Mouse (Mus musculus): ENCODE measurements at regions not wholly inside any gene's neighbourhood (a gene's known extent, or its start where the extent isn't known, plus 50 kb on each side); places are given as distances from the start of the nearest gene placed in this dataset.

DNA sequence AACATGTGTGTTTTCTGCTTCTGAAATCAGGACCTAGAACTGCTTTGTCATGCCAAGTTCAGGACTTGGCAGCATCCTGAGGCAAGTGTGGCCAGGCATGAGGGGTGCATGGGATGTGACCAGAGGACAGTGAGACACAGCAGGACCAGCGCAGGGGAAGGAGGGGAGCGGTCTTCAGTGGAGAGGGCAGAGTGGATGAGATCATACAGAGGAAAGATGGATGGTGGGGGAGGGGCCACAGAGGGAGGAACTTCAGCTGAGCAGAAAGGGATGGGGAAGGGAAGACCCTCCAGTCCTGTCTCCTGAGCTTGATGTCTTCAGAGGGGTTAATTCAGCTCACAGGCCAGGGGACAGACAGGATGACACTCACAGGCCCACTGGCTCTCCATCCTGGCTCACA lies 81.0 kb downstream of the Cryba4 start:
- 0 out of 2 replicates have a peak, but pooled peaks cover 5% of the 10 kb centered on the region for H3K27me3 ChIP-seq
- H3K27ac ChIP-seq, result no peak overlapping the region
- H3K4me1 ChIP-seq, result no peaks in the 10 kb centered on the region
- H3K4me3 ChIP-seq (replicated peaks), result no peak overlapping the region
- H3K9me3 ChIP-seq (replicated peaks), result no peaks in the 10 kb centered on the region
- no peak for ATAC-seq (replicated peaks; ENCODE audit: low FRiP score)
- 55% methylated on average over 2 of the region's 2 CpGs for WGBS
- no peaks in the 10 kb centered on the region for H3K36me3 ChIP-seq
- H3K4me2 ChIP-seq, result no peak overlapping the region
- H3K9ac ChIP-seq, result no peak overlapping the region

DNA sequence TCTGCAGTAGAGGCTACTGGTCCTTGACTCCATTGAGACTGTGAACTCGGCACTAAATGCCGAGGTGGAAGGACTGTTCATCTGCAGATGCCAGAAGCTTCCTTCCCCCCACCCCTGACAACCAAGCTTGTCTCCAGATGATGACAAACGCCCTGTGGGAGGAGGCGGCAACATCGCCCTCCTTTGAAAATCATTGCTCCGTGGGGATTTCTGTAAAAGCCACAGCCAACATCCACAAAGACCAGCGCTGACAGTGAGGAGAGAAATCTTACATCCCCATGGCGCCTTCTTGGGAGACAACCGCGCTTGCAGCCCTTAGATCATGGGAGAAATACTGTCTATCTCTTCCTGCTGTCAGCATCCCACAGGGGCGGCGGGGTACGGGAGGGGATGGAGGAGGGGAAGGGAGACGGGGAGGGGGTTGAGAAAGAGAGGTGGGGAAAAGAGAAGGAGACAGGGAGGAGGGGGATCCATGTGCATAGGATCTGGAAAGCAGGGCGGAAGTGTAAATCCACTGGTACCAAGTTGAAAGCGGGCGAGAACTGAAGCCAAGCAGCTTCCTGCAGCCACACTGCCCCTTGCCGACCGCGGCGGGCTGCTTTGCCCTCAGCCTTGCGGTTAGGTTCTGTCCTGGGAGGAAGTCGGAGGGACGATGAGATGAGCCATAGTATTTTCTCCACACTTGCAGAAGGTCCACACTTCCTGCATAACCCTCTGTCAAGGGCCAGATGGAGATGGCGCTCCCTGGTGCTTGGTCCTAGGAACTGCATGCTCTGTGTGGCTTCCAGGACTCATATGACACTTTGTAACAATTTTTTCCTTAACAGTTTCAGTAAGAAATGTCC lies 72.9 kb downstream of the Cryba4 start:
- ATAC-seq (replicated peaks; ENCODE audit: low FRiP score), result peak; percentile 60; the same call in 1 of the 2 replicates
- peak overlapping the region; percentile 23; the same call in 1 of the 2 replicates for H3K9ac ChIP-seq
- peak overlapping the region; percentile 38 for H3K4me3 ChIP-seq (replicated peaks)
- WGBS, result 11% methylated on average over 25 of the region's 25 CpGs
- peak overlapping the region; percentile 51; the same call in 1 of the 2 replicates for H3K27ac ChIP-seq
- peaks cover 31% of the 10 kb centered on the region for H3K27me3 ChIP-seq
- peaks cover 9% of the 10 kb centered on the region; the same call in 1 of the 2 replicates for H3K4me1 ChIP-seq
- no peaks in the 10 kb centered on the region for H3K36me3 ChIP-seq
- H3K9me3 ChIP-seq (replicated peaks), result no peaks in the 10 kb centered on the region
- peak overlapping the region; percentile 66 for H3K4me2 ChIP-seq

DNA sequence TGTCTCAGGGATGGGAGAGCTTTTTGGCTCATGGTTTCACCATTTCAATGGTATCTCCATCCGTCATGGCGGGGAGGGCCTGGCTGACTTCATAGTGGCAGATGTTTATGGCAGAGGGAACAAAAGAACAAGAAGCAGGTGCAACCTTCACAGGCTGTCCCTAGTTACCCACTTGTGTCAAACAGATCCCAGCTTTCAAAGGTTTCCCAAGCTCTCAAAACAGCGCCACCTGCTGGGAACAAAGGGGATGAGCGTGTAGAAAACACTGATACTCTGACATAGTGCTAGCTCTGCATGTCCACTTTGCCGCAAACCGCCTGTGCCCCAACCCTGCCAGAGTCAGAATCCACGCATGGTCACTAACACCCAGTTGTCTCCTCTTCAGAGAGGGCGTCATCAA lies 69.5 kb downstream of the Cryba4 start:
- Histone ChIP-seq H3K36me3 (no peaks in the 10 kb centered on the region), H3K9ac (no peak overlapping the region), H3K9me3 (replicated peaks) (no peaks in the 10 kb centered on the region), H3K4me1 (peaks cover 9% of the 10 kb centered on the region; the same call in 1 of the 2 replicates), H3K27ac (no peak overlapping the region), H3K27me3 (peaks cover 31% of the 10 kb centered on the region), H3K4me3 (replicated peaks) (no peak overlapping the region), H3K4me2 (no peak overlapping the region)
- 42% methylated on average over 8 of the region's 8 CpGs for WGBS
- ATAC-seq (replicated peaks; ENCODE audit: low FRiP score), result no peak

DNA sequence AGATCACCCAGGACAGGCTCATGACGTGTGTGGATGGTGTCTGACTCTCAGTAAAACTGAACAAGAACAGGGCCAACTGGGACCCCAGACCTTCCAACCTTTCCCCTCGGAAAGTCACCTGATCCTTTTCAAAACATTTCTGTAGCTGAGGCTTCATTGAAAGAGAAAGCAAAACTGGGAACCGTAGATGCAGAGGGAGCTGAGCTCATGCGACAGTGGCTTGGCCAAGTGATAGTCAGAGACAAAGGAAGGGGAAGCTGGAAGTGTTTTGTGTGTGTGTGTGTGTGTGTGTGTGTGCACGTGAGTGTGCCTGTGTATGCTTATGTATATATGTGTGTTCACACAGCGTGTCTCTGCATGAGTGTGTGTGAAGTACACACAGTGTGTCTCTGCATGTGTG lies 56.7 kb downstream of the Cryba4 start:
- ATAC-seq (replicated peaks; ENCODE audit: low FRiP score), result no peak
- 43% methylated on average over 6 of the region's 6 CpGs for WGBS
- Histone ChIP-seq H3K9me3 (replicated peaks) (no peaks in the 10 kb centered on the region), H3K9ac (no peak overlapping the region), H3K4me1 (0 out of 2 replicates have a peak, but pooled peaks cover 4% of the 10 kb centered on the region), H3K27ac (no peak overlapping the region), H3K27me3 (no peaks in the 10 kb centered on the region), H3K4me3 (replicated peaks) (no peak overlapping the region), H3K4me2 (no peak overlapping the region), H3K36me3 (no peaks in the 10 kb centered on the region)
